Mouse (Mus musculus) CH12.LX (cell line): ENCODE data around the gene Ilkap. TPM values are rescaled to one million over a fixed set of nuclear protein-coding genes. Genes with fewer than 3 reads are reported as not detected.
A peak's percentile ranks its signal among the peaks of the same experiment; 100 is the strongest.

Experiments used
- DNase-seq: peaks from one replicate; pipeline ENCODE4 v3.0.0-alpha.2; 2013; ENCODE audit errors: extremely low read depth
- H3K27ac ChIP-seq: 2 replicates; pipeline ENCODE4 v1.5.1; 2012; ENCODE audit warnings: low read depth, mild to moderate bottlenecking, control low read depth, moderate library complexity; ENCODE audit not compliant: insufficient read depth
- H3K27me3 ChIP-seq: replicated peaks from 2 replicates; pipeline ENCODE3; 2012; ENCODE audit warnings: inconsistent platforms
- H3K36me3 ChIP-seq, 2 experiments: replicated peaks in 1 of 2; 2 replicates each; pipeline versions ENCODE3 to v1.6.1; 2012; ENCODE audit warnings: inconsistent platforms in 1 of 2, low read length in 1 of 2, mild to moderate bottlenecking in 1 of 2, mixed read lengths in 1 of 2, moderate library complexity in 1 of 2; ENCODE audit not compliant: control insufficient read depth in 1 of 2, insufficient read depth in 1 of 2
- H3K4me1 ChIP-seq, 2 experiments: 2 replicates each; pipeline ENCODE4 v1.6.1; 2012; ENCODE audit warnings: inconsistent platforms in 1 of 2, moderate library complexity in 1 of 2; ENCODE audit not compliant: insufficient read depth in 2 of 2, control insufficient read depth in 1 of 2
- H3K4me2 ChIP-seq: 2 replicates; pipeline ENCODE4 v1.6.1; 2012; ENCODE audit warnings: low read depth, mild to moderate bottlenecking, control low read depth; ENCODE audit not compliant: poor library complexity, insufficient read depth, severe bottlenecking
- H3K4me3 ChIP-seq, 3 experiments: fragments of 150-350 bp in 1 of 3; sonication (generic) in 1 of 3; replicated peaks in 1 of 3; 2 replicates each; pipeline versions ENCODE3 to v1.5.1; 2011 to 2012; ENCODE audit warnings: low read depth in 2 of 3, low read length in 2 of 3, mild to moderate bottlenecking in 2 of 3, moderate library complexity in 2 of 3, control low read depth in 1 of 3, improper control_type of control experiment in 1 of 3, inconsistent platforms in 1 of 3, mixed read lengths in 1 of 3; ENCODE audit not compliant: poor library complexity in 1 of 3
- H3K79me2 ChIP-seq: replicated peaks from 2 replicates; pipeline ENCODE4 v1.6.1; 2012; ENCODE audit warnings: mild to moderate bottlenecking, moderate library complexity; ENCODE audit not compliant: control insufficient read depth, poor library complexity, insufficient read depth, severe bottlenecking; ENCODE audit errors: extremely low read depth
- H3K9ac ChIP-seq: 2 replicates; pipeline ENCODE4 v1.6.1; 2012; ENCODE audit warnings: low read depth, mild to moderate bottlenecking, control low read depth, moderate library complexity; ENCODE audit not compliant: insufficient read depth
- H3K9me3 ChIP-seq: replicated peaks from 2 replicates; pipeline ENCODE3; 2012; ENCODE audit warnings: low read length, inconsistent platforms, mixed read lengths
- BHLHE40 ChIP-seq: IDR thresholded peaks from 2 replicates; pipeline ENCODE4 v1.6.1; 2011; ENCODE audit warnings: mild to moderate bottlenecking, low read depth, low read length, improper control_type of control experiment
- CHD2 ChIP-seq: IDR thresholded peaks from 2 replicates; pipeline ENCODE4 v1.6.1; 2011; ENCODE audit warnings: low read length, improper control_type of control experiment
- CTCF ChIP-seq, 2 experiments: IDR thresholded peaks in 1 of 2; conservative IDR thresholded peaks in 1 of 2; 2 replicates each; pipeline ENCODE4 v1.5.1; 2011 to 2012; ENCODE audit warnings: low read depth in 2 of 2, low read length in 2 of 2, improper control_type of control experiment in 1 of 2, inconsistent platforms in 1 of 2, mild to moderate bottlenecking in 1 of 2, moderate library complexity in 1 of 2
- E2F4 ChIP-seq: IDR thresholded peaks from 2 replicates; pipeline ENCODE4 v1.6.1; 2011; ENCODE audit warnings: low read depth, low read length, improper control_type of control experiment; ENCODE audit not compliant: insufficient replicate concordance
- ELF1 ChIP-seq: IDR thresholded peaks from 2 replicates; pipeline ENCODE4 v1.6.1; 2014; ENCODE audit warnings: low read depth, mild to moderate bottlenecking, inconsistent platforms, low read length, improper control_type of control experiment
- EP300 ChIP-seq: IDR thresholded peaks from 2 replicates; pipeline ENCODE4 v1.6.1; 2011; ENCODE audit warnings: low read length, improper control_type of control experiment
- ETS1 ChIP-seq: conservative IDR thresholded peaks from 2 replicates; pipeline ENCODE4 v1.6.1; 2012; ENCODE audit warnings: low read depth, mild to moderate bottlenecking, inconsistent platforms, low read length, improper control_type of control experiment, moderate library complexity
- HCFC1 ChIP-seq: IDR thresholded peaks from 2 replicates; pipeline ENCODE4 v1.6.1; 2012; ENCODE audit warnings: low read depth, mild to moderate bottlenecking, inconsistent platforms, low read length, improper control_type of control experiment
- JUN ChIP-seq: IDR thresholded peaks from 2 replicates; pipeline ENCODE4 v1.6.1; 2011; ENCODE audit warnings: low read depth, mild to moderate bottlenecking, low read length, improper control_type of control experiment, moderate library complexity; ENCODE audit not compliant: insufficient read depth
- JUND ChIP-seq: conservative IDR thresholded peaks from 2 replicates; pipeline ENCODE4 v1.6.1; 2011; ENCODE audit warnings: low read depth, low read length, improper control_type of control experiment
- MAFK ChIP-seq: IDR thresholded peaks from 2 replicates; pipeline ENCODE4 v1.6.1; 2011; ENCODE audit warnings: low read length, improper control_type of control experiment; ENCODE audit not compliant: insufficient replicate concordance
- MAX ChIP-seq: IDR thresholded peaks from 2 replicates; pipeline ENCODE4 v1.6.1; 2011; ENCODE audit warnings: low read length, improper control_type of control experiment
- MAZ ChIP-seq: IDR thresholded peaks from 2 replicates; pipeline ENCODE4 v1.6.1; 2012; ENCODE audit warnings: low read depth, mild to moderate bottlenecking, inconsistent platforms, low read length, improper control_type of control experiment, moderate library complexity
- MEF2A ChIP-seq: IDR thresholded peaks from 2 replicates; pipeline ENCODE4 v1.6.1; 2014; ENCODE audit warnings: low read depth, mild to moderate bottlenecking, inconsistent platforms, low read length, improper control_type of control experiment, borderline replicate concordance
- MXI1 ChIP-seq: IDR thresholded peaks from 2 replicates; pipeline ENCODE4 v1.6.1; 2011; ENCODE audit warnings: mild to moderate bottlenecking, low read depth, low read length, improper control_type of control experiment
- MYC ChIP-seq: IDR thresholded peaks from 2 replicates; pipeline ENCODE4 v1.6.1; 2011; ENCODE audit warnings: low read depth, mild to moderate bottlenecking, improper control_type of control experiment, low read length
- NELFE ChIP-seq: IDR thresholded peaks from 2 replicates; pipeline ENCODE4 v1.6.1; 2011; ENCODE audit warnings: low read depth, low read length, improper control_type of control experiment
- POLR2A ChIP-seq: IDR thresholded peaks from 2 replicates; pipeline ENCODE4 v1.6.1; 2011; ENCODE audit warnings: low read depth, mild to moderate bottlenecking, improper control_type of control experiment, low read length
- POLR2AphosphoS2 ChIP-seq: IDR thresholded peaks from 2 replicates; pipeline ENCODE4 v1.6.1; 2011; ENCODE audit warnings: low read depth, low read length, improper control_type of control experiment
- SIN3A ChIP-seq: IDR thresholded peaks from 2 replicates; pipeline ENCODE4 v1.6.1; 2012; ENCODE audit warnings: low read length, improper control_type of control experiment, inconsistent platforms
- SMC3 ChIP-seq: IDR thresholded peaks from 2 replicates; pipeline ENCODE4 v1.6.1; 2011; ENCODE audit warnings: low read depth, low read length, improper control_type of control experiment
- TBP ChIP-seq: conservative IDR thresholded peaks from 2 replicates; pipeline ENCODE4 v1.6.1; 2011; ENCODE audit warnings: low read depth, low read length, improper control_type of control experiment
- TCF12 ChIP-seq: IDR thresholded peaks from 2 replicates; pipeline ENCODE4 v1.6.1; 2014; ENCODE audit warnings: low read depth, mild to moderate bottlenecking, inconsistent platforms, low read length, improper control_type of control experiment
- UBTF ChIP-seq: IDR thresholded peaks from 2 replicates; pipeline ENCODE4 v1.6.1; 2012; ENCODE audit warnings: low read depth, mild to moderate bottlenecking, inconsistent platforms, low read length, improper control_type of control experiment, moderate library complexity
- USF1 ChIP-seq: IDR thresholded peaks from 2 replicates; pipeline ENCODE4 v1.6.1; 2014; ENCODE audit warnings: low read depth, mild to moderate bottlenecking, inconsistent platforms, low read length, improper control_type of control experiment
- USF2 ChIP-seq: conservative IDR thresholded peaks from 2 replicates; pipeline ENCODE4 v1.6.1; 2011; ENCODE audit warnings: low read depth, low read length, improper control_type of control experiment
- ZC3H11A ChIP-seq: IDR thresholded peaks from 2 replicates; pipeline ENCODE4 v1.6.1; 2012; ENCODE audit warnings: low read depth, mild to moderate bottlenecking, inconsistent platforms, low read length, improper control_type of control experiment
- ZKSCAN1 ChIP-seq: IDR thresholded peaks from 2 replicates; pipeline ENCODE4 v1.6.1; 2012; ENCODE audit warnings: low read depth, inconsistent platforms, low read length, improper control_type of control experiment, borderline replicate concordance
- ZMIZ1 ChIP-seq: IDR thresholded peaks from 2 replicates; pipeline ENCODE4 v1.6.1; 2012; ENCODE audit warnings: low read depth, mild to moderate bottlenecking, inconsistent platforms, low read length, improper control_type of control experiment
- ZNF384 ChIP-seq: IDR thresholded peaks from 2 replicates; pipeline ENCODE4 v1.6.1; 2012; ENCODE audit warnings: low read depth, low read length, improper control_type of control experiment, inconsistent platforms
- dilution Hi-C: fragments of 300-500 bp; cut with MboI; formaldehyde crosslinking; loops from 2 replicates; pipeline ENCODE4 v1.14.3; 2020; ENCODE audit warnings: low sequenced_read_pairs; ENCODE audit not compliant: extremely low pct_unique_long_range_greater_than_20kb, extremely low pct_ligation_motif_present
- in situ Hi-C: fragments of 300-500 bp; cut with MboI; formaldehyde crosslinking; loops from 3 replicates; pipeline ENCODE4 v1.14.3; 2019; ENCODE audit warnings: low sequenced_read_pairs, low pct_ligation_motif_present, low pct_unique_long_range_greater_than_20kb, mixed read lengths
- polyA plus RNA-seq: library from polyadenylated mRNA; unstranded; fragments of >175 nt; gene quantifications from 2 replicates; pipeline ENCODE4 v1.2.1, GENCODE M21; 2012; ENCODE audit warnings: low read depth; ENCODE audit not compliant: insufficient read length
- total RNA-seq, 2 experiments: library from RNA; depleted of rRNA; stranded (reverse); fragments of 300-350 nt in 1 of 2; fragments of >200 nt in 1 of 2; gene quantifications; 2 replicates each; pipeline ENCODE4 v1.2.3; 2012 to 2014

Ilkap gene
- total and polyA plus RNA-seq, 3 experiments, result 77.9 to 101 (median 79.1) TPM

DNA sequence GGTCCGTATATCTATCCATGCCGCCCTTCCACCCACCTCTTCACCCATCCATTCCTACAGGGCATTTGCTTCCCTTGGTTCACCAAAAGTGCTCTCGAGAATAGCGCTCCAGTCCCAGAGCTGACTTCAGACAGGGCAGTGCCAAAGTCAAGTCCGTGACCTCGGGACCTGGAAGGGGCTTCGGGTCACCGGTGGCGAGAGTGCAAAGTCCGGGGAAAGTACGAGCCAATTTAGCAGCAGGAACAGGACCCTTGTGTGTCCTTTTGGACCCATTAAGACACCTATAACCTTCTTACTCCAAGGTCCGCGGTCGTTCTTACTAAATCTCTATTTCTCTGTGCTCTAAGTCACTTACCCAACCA, 14.9 kb upstream of the Ilkap start:
- Histone ChIP-seq H3K4me2 (peak overlapping the region; percentile 68), H3K9ac (peak overlapping the region; percentile 50; the same call in 1 of the 2 replicates), H3K9me3 (no peaks in the 10 kb centered on the region), H3K36me3 (peaks cover 14 to 35% of the 10 kb centered on the region in 2 experiments), H3K27me3 (no peaks in the 10 kb centered on the region), H3K79me2 (no peaks in the 10 kb centered on the region), H3K4me1 (peaks cover 9 to 25% of the 10 kb centered on the region in 2 experiments), H3K4me3 (peak overlapping the region; percentile 64 to 91 (median 71)), H3K27ac (peak overlapping the region; percentile 75)
- in situ Hi-C loops, result no loop called here
- TF ChIP-seq POLR2AphosphoS2 (no peak), MAFK (no peak), HCFC1 (no peak), SIN3A (no peak)
- no peak for DNase-seq
- dilution Hi-C loops, result no loop called here

DNA sequence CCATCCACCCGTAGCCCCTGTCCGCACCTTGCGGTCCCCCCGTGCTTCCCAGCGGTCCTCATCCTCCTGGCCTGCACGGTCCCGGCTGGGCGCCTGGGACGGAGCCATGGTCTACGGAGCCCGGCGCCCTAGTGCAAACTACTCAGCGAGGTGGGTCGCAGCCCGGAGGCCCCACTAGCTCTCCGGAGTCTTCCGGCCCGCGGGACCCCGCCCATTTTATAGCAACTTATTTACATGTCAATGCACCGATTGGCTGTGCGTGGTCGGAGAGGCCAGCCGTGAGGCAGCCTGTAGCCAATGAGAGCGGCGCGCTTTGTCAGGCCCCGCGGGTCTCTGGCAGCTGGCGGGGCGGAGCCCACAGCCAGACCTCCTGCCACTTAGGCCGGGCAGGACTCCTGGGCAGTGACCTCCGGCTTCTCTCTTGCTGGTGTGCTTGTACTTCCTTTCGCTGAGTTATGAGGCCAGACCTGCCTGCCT, 14.5 kb upstream of the Ilkap start:
- H3K9ac ChIP-seq, result peak overlapping the region; percentile 80
- in situ Hi-C loops, result no loop called here
- H3K27me3 ChIP-seq, result no peaks in the 10 kb centered on the region
- peak overlapping the region; percentile 75 for H3K27ac ChIP-seq
- peaks cover 12 to 31% of the 10 kb centered on the region in 2 experiments for H3K36me3 ChIP-seq
- H3K4me1 ChIP-seq, result peaks cover 9 to 25% of the 10 kb centered on the region in 2 experiments
- peak; percentile 94 for DNase-seq
- no peaks in the 10 kb centered on the region for H3K79me2 ChIP-seq
- TF ChIP-seq USF1, result no peak
- TF ChIP-seq EP300, result no peak
- no peak for TF ChIP-seq BHLHE40
- TF ChIP-seq ZMIZ1, result peak; percentile 89
- TF ChIP-seq TBP, result peak; percentile 93
- TF ChIP-seq MAFK, result no peak
- TF ChIP-seq UBTF, result no peak
- TF ChIP-seq MAX, result no peak
- TF ChIP-seq ZNF384, result no peak
- no peak for TF ChIP-seq JUND
- no peak for TF ChIP-seq ZKSCAN1
- no peak for TF ChIP-seq MEF2A
- TF ChIP-seq E2F4, result no peak
- TF ChIP-seq CHD2, result no peak
- no peak for TF ChIP-seq SMC3
- TF ChIP-seq NELFE, result peak; percentile 91
- no peak for TF ChIP-seq MYC
- no peak; the same call in 1 of the 2 replicates for TF ChIP-seq ETS1
- TF ChIP-seq HCFC1, result no peak
- TF ChIP-seq JUN, result no peak
- TF ChIP-seq CTCF (conservative IDR thresholded peaks at IDR 0.05 in 1 of 2, IDR thresholded peaks at IDR 0.05 in 1 of 2; ENCODE audit: low read depth in 2 of 2, low read length in 2 of 2), result no peak
- TF ChIP-seq POLR2AphosphoS2, result peak; percentile 79
- TF ChIP-seq MAZ, result no peak; the same call in 1 of the 2 replicates
- TF ChIP-seq ZC3H11A, result no peak
- peak; percentile 84 for TF ChIP-seq TCF12
- TF ChIP-seq ELF1, result peak; percentile 77
- peak; percentile 86 for TF ChIP-seq SIN3A
- peak; percentile 92 for TF ChIP-seq POLR2A
- TF ChIP-seq MXI1, result peak; percentile 69; the same call in 1 of the 2 replicates
- no peak for TF ChIP-seq USF2
- TF ChIP-seq, all 38 proteins: peak for 9
- H3K4me3 ChIP-seq, result peak overlapping the region; percentile 74 to 94 (median 91)
- dilution Hi-C loops, result no loop called here
- H3K9me3 ChIP-seq, result no peaks in the 10 kb centered on the region
- peak overlapping the region; percentile 68 for H3K4me2 ChIP-seq
